Mouse (Mus musculus) stomach, embryonic 16.5 days (tissue): ENCODE results near the gene Pcsk6. TPM values are rescaled to one million over a fixed set of nuclear protein-coding genes. Genes with fewer than 3 reads are reported as not detected.

Experiments used
- ATAC-seq: fragments of 200-750 bp; cut with Nextera tagmentation; 2 replicates; pipeline ENCODE4 v1.8.0; 2017; ENCODE audit warnings: moderate number of reproducible peaks, moderate TSS enrichment; ENCODE audit not compliant: insufficient read depth, low FRiP score
- H3K27ac ChIP-seq: fragments of 300-500 bp; sonication (generic); 2 replicates; pipeline ENCODE4 v1.5.1; 2014; ENCODE audit warnings: low read length
- H3K27me3 ChIP-seq: fragments of 300-500 bp; sonication (generic); 2 replicates; pipeline ENCODE4 v1.6.1; 2014; ENCODE audit warnings: low read length, control low read depth, mixed read lengths; ENCODE audit not compliant: control insufficient read depth, insufficient read depth
- H3K36me3 ChIP-seq: fragments of 300-500 bp; sonication (generic); 2 replicates; pipeline ENCODE4 v1.6.1; 2014; ENCODE audit warnings: low read length; ENCODE audit not compliant: control insufficient read depth, insufficient read depth
- H3K4me1 ChIP-seq: fragments of 300-500 bp; sonication (generic); 2 replicates; pipeline ENCODE4 v1.6.1; 2014; ENCODE audit warnings: low read length, control low read depth, mixed read lengths; ENCODE audit not compliant: control insufficient read depth, insufficient read depth
- H3K4me2 ChIP-seq: fragments of 300-500 bp; sonication (generic); 2 replicates; pipeline ENCODE4 v1.6.1; 2014; ENCODE audit warnings: low read depth, low read length, mixed read lengths
- H3K4me3 ChIP-seq: fragments of 300-500 bp; sonication (generic); replicated peaks from 2 replicates; pipeline ENCODE4 v1.5.1; 2014; ENCODE audit warnings: mild to moderate bottlenecking, low read length
- H3K9ac ChIP-seq: fragments of 300-500 bp; sonication (generic); 2 replicates; pipeline ENCODE4 v1.6.1; 2014; ENCODE audit warnings: low read length
- H3K9me3 ChIP-seq: fragments of 300-500 bp; sonication (generic); replicated peaks from 2 replicates; pipeline ENCODE4 v1.6.1; 2016; ENCODE audit warnings: low read length, control low read depth; ENCODE audit not compliant: control insufficient read depth
- WGBS: fragments of 180-500 bp; shearing (Covaris S2); extraction: QIAGEN DNeasy Blood & Tissue Kit; methylation state at CpG from one replicate; pipeline ENCODE4 v1.1.7; 2014; 5-methylcytosine and 5-hydroxymethylcytosine counted together
- polyA plus RNA-seq: library from polyadenylated mRNA; unstranded; fragments of >200 nt; fragmentation: Nextera tagmentation; extraction: Ambion mirVana; gene quantifications from 2 replicates; pipeline ENCODE4 v1.2.1, GENCODE M21; 2015

Gene Pcsk6
- polyA plus RNA-seq, 1 experiment from 2014 or later = 3.7 TPM

- ATAC-seq = no peak
- H3K27me3 ChIP-seq = no peaks in the 10 kb centered on the region
Observed at GRCm38 (mm10) chr7:65878234-65878633, 16.7 kb downstream of the Pcsk6 start.

GRCm38 (mm10) chr7:65879330-65879729 lies 17.8 kb downstream of the Pcsk6 start:
- H3K9me3 ChIP-seq = no peaks in the 10 kb centered on the region
- no peak overlapping the region for H3K4me2 ChIP-seq
- no peak overlapping the region for H3K4me3 ChIP-seq
- no peaks in the 10 kb centered on the region for H3K27me3 ChIP-seq
- H3K36me3 ChIP-seq = no peaks in the 10 kb centered on the region
- ATAC-seq = no peak
- 66% methylated on average over 9 of the region's 9 CpGs for WGBS
- H3K4me1 ChIP-seq = peaks cover 11% of the 10 kb centered on the region
- no peak overlapping the region for H3K27ac ChIP-seq
- no peak overlapping the region for H3K9ac ChIP-seq

More at GRCm38 (mm10) chr7:65878234-65878633, 16.7 kb downstream of the Pcsk6 start:
- Histone ChIP-seq H3K9me3 (no peaks in the 10 kb centered on the region), H3K36me3 (no peaks in the 10 kb centered on the region), H3K4me2 (no peak overlapping the region), H3K4me3 (no peak overlapping the region), H3K27ac (no peak overlapping the region), H3K9ac (no peak overlapping the region), H3K4me1 (peaks cover 11% of the 10 kb centered on the region)
- 49% methylated on average over 4 of the region's 4 CpGs for WGBS

- peak; percentile 86 for ATAC-seq
- no peak overlapping the region for H3K9ac ChIP-seq
- no peaks in the 10 kb centered on the region for H3K9me3 ChIP-seq
- H3K36me3 ChIP-seq = no peaks in the 10 kb centered on the region
- no peaks in the 10 kb centered on the region for H3K27me3 ChIP-seq
- WGBS = 50% methylated on average over 5 of the region's 5 CpGs
- H3K4me3 ChIP-seq = no peak overlapping the region
- H3K4me2 ChIP-seq = peak overlapping the region; percentile 34; the same call in 1 of the 2 replicates
- no peak overlapping the region for H3K27ac ChIP-seq
- peaks cover 11% of the 10 kb centered on the region for H3K4me1 ChIP-seq
Observed at GRCm38 (mm10) chr7:65880666-65881289, 19.2 kb downstream of the Pcsk6 start.

- H3K27ac ChIP-seq = no peak overlapping the region
- peaks cover 11% of the 10 kb centered on the region for H3K4me1 ChIP-seq
- WGBS = 47% methylated on average over 12 of the region's 12 CpGs
- no peaks in the 10 kb centered on the region for H3K27me3 ChIP-seq
- ATAC-seq = peak; percentile 17; the same call in 1 of the 2 replicates
- H3K36me3 ChIP-seq = no peaks in the 10 kb centered on the region
- H3K4me2 ChIP-seq = peak overlapping the region; percentile 34; the same call in 1 of the 2 replicates
- no peaks in the 10 kb centered on the region for H3K9me3 ChIP-seq
- no peak overlapping the region for H3K9ac ChIP-seq
- no peak overlapping the region for H3K4me3 ChIP-seq
Observed at GRCm38 (mm10) chr7:65881290-65881688, 19.8 kb downstream of the Pcsk6 start.

GRCm38 (mm10) chr7:65884928-65885327 lies 23.4 kb downstream of the Pcsk6 start:
- H3K27ac ChIP-seq = no peak overlapping the region
- WGBS = 61% methylated on average over 4 of the region's 4 CpGs
- H3K9ac ChIP-seq = no peak overlapping the region
- no peaks in the 10 kb centered on the region for H3K36me3 ChIP-seq
- no peak overlapping the region for H3K4me2 ChIP-seq
- H3K9me3 ChIP-seq = no peaks in the 10 kb centered on the region
- peaks cover 8% of the 10 kb centered on the region for H3K4me1 ChIP-seq
- no peak for ATAC-seq
- H3K4me3 ChIP-seq = no peak overlapping the region
- H3K27me3 ChIP-seq = no peaks in the 10 kb centered on the region

- no peak for ATAC-seq
- no peaks in the 10 kb centered on the region for H3K27me3 ChIP-seq
- WGBS = 93% methylated on average over 6 of the region's 6 CpGs
- H3K4me2 ChIP-seq = no peak overlapping the region
- H3K36me3 ChIP-seq = no peaks in the 10 kb centered on the region
- H3K9ac ChIP-seq = no peak overlapping the region
- H3K4me1 ChIP-seq = peaks cover 8% of the 10 kb centered on the region
- H3K27ac ChIP-seq = no peak overlapping the region
- no peak overlapping the region for H3K4me3 ChIP-seq
- no peaks in the 10 kb centered on the region for H3K9me3 ChIP-seq
Observed at GRCm38 (mm10) chr7:65885819-65886218, 24.3 kb downstream of the Pcsk6 start.

GRCm38 (mm10) chr7:65891831-65892230 lies 30.3 kb downstream of the Pcsk6 start:
- ATAC-seq = no peak
- H3K4me1 ChIP-seq = no peaks in the 10 kb centered on the region
- no peak overlapping the region for H3K9ac ChIP-seq
- H3K27me3 ChIP-seq = no peaks in the 10 kb centered on the region
- H3K4me3 ChIP-seq = no peak overlapping the region
- no peaks in the 10 kb centered on the region for H3K9me3 ChIP-seq
- WGBS = 87% methylated on average over 7 of the region's 7 CpGs
- H3K4me2 ChIP-seq = no peak overlapping the region
- H3K36me3 ChIP-seq = no peaks in the 10 kb centered on the region
- no peak overlapping the region for H3K27ac ChIP-seq

- Histone ChIP-seq H3K9me3 (no peaks in the 10 kb centered on the region), H3K27ac (no peak overlapping the region), H3K4me3 (no peak overlapping the region), H3K27me3 (no peaks in the 10 kb centered on the region), H3K9ac (no peak overlapping the region), H3K4me2 (no peak overlapping the region), H3K36me3 (no peaks in the 10 kb centered on the region), H3K4me1 (no peaks in the 10 kb centered on the region)
- WGBS = 71% methylated on average over 9 of the region's 9 CpGs
- no peak for ATAC-seq
Observed at GRCm38 (mm10) chr7:65892264-65892828, 30.8 kb downstream of the Pcsk6 start.

- Histone ChIP-seq H3K4me3 (no peak overlapping the region), H3K9me3 (0 out of 2 replicates have a peak, but pooled peaks cover 3% of the 10 kb centered on the region), H3K36me3 (no peaks in the 10 kb centered on the region), H3K27me3 (no peaks in the 10 kb centered on the region), H3K4me2 (no peak overlapping the region), H3K4me1 (no peaks in the 10 kb centered on the region), H3K27ac (no peak overlapping the region), H3K9ac (no peak overlapping the region)
- WGBS = 84% methylated on average over 10 of the region's 10 CpGs
- no peak for ATAC-seq
Observed at GRCm38 (mm10) chr7:65893546-65893945, 32.0 kb downstream of the Pcsk6 start.
